Mouse (Mus musculus): ENCODE data around the gene Snx27. TPM values are rescaled to one million over a fixed set of nuclear protein-coding genes. Genes with fewer than 3 reads are reported as not detected.

Gene Snx27
- total RNA-seq, 1 experiment, result 33.1 TPM

GRCm38 (mm10) chr3:94459834-94460233 is 122.7 kb downstream of the Snx27 start:
- no peaks in the 10 kb centered on the region for H3K36me3 ChIP-seq (ENCODE audit: control insufficient read depth, insufficient read depth, low read length, poor library complexity, severe bottlenecking)
- H3K27ac ChIP-seq (ENCODE audit: insufficient read depth, low read depth, low read length, poor library complexity, severe bottlenecking), result no peak overlapping the region
- H3K9ac ChIP-seq (ENCODE audit: insufficient read depth, low read depth, low read length, poor library complexity, severe bottlenecking), result no peak overlapping the region
- no peaks in the 10 kb centered on the region for H3K9me3 ChIP-seq (ENCODE audit: control insufficient read depth, insufficient read depth, low read depth, low read length)
- peaks cover under 1 to 2% of the 10 kb centered on the region in 2 experiments; a peak in 1 of 4 replicates for H3K4me1 ChIP-seq (ENCODE audit: control insufficient read depth in 2 of 2, insufficient read depth in 2 of 2, low read length in 2 of 2, poor library complexity in 1 of 2)
- DNase-seq (ENCODE audit: low read depth, low spot score), result no peak
- in situ Hi-C loops (cut with MboI; ENCODE audit: low sequenced_read_pairs in 2 of 2, unreplicated experiment in 2 of 2), result no loop called here
- no peak for TF ChIP-seq ZC3H11A (IDR thresholded peaks at IDR 0.05; ENCODE audit: borderline replicate concordance, low read depth, low read length)
- TF ChIP-seq CHD2 (IDR thresholded peaks at IDR 0.05; ENCODE audit: low read depth, low read length), result no peak
- no peak for TF ChIP-seq ZNF384 (IDR thresholded peaks at IDR 0.05; ENCODE audit: low read depth, low read length)
- no peak overlapping the region for H3K4me3 ChIP-seq (ENCODE audit: insufficient read depth in 1 of 2, low read depth in 1 of 2, low read length in 2 of 2, poor library complexity in 1 of 2, severe bottlenecking in 1 of 2)

- DNase-seq (ENCODE audit: low read depth, low spot score), result no peak
- Histone ChIP-seq H3K9ac (ENCODE audit: insufficient read depth, low read depth, low read length, poor library complexity, severe bottlenecking) (no peak overlapping the region), H3K36me3 (ENCODE audit: control insufficient read depth, insufficient read depth, low read length, poor library complexity, severe bottlenecking) (no peaks in the 10 kb centered on the region), H3K9me3 (ENCODE audit: control insufficient read depth, insufficient read depth, low read depth, low read length) (no peaks in the 10 kb centered on the region), H3K4me1 (ENCODE audit: control insufficient read depth in 2 of 2, insufficient read depth in 2 of 2, low read length in 2 of 2, poor library complexity in 1 of 2) (no peaks in the 10 kb centered on the region), H3K27ac (ENCODE audit: insufficient read depth, low read depth, low read length, poor library complexity, severe bottlenecking) (no peak overlapping the region), H3K4me3 (ENCODE audit: insufficient read depth in 1 of 2, low read depth in 1 of 2, low read length in 2 of 2, poor library complexity in 1 of 2, severe bottlenecking in 1 of 2) (no peak overlapping the region)
- in situ Hi-C loops (cut with MboI; ENCODE audit: low sequenced_read_pairs in 2 of 2, unreplicated experiment in 2 of 2), result no loop called here
- TF ChIP-seq CHD2 (IDR thresholded peaks at IDR 0.05; ENCODE audit: low read depth, low read length) (no peak), ZNF384 (IDR thresholded peaks at IDR 0.05; ENCODE audit: low read depth, low read length) (no peak), ZC3H11A (IDR thresholded peaks at IDR 0.05; ENCODE audit: borderline replicate concordance, low read depth, low read length) (no peak), MAFK (IDR thresholded peaks at IDR 0.05; ENCODE audit: insufficient read depth, low read depth, low read length) (no peak), HCFC1 (IDR thresholded peaks at IDR 0.05; ENCODE audit: borderline replicate concordance, insufficient read depth, low read length) (no peak)
These were observed 125.5 kb downstream of the Snx27 start for GRCm38 (mm10) chr3:94457055-94457454.

- TF ChIP-seq CHD2 (IDR thresholded peaks at IDR 0.05; ENCODE audit: low read depth, low read length), result no peak
- peak; percentile 93 for TF ChIP-seq ZC3H11A (IDR thresholded peaks at IDR 0.05; ENCODE audit: borderline replicate concordance, low read depth, low read length)
- no peak for TF ChIP-seq ZNF384 (IDR thresholded peaks at IDR 0.05; ENCODE audit: low read depth, low read length)
- Histone ChIP-seq H3K9ac (ENCODE audit: insufficient read depth, low read depth, low read length, poor library complexity, severe bottlenecking) (peak overlapping the region; percentile 45; the same call in 1 of the 2 replicates), H3K27ac (ENCODE audit: insufficient read depth, low read depth, low read length, poor library complexity, severe bottlenecking) (no peak overlapping the region), H3K4me1 (ENCODE audit: control insufficient read depth in 2 of 2, insufficient read depth in 2 of 2, low read length in 2 of 2, poor library complexity in 1 of 2) (no peaks in the 10 kb centered on the region), H3K36me3 (ENCODE audit: control insufficient read depth, insufficient read depth, low read length, poor library complexity, severe bottlenecking) (no peaks in the 10 kb centered on the region), H3K4me3 (ENCODE audit: insufficient read depth in 1 of 2, low read depth in 1 of 2, low read length in 2 of 2, poor library complexity in 1 of 2, severe bottlenecking in 1 of 2) (peak overlapping the region in 1 of 2 experiments; percentile 40; a peak in 1 of 4 replicates), H3K9me3 (ENCODE audit: control insufficient read depth, insufficient read depth, low read depth, low read length) (no peaks in the 10 kb centered on the region)
- peak; percentile 95 for DNase-seq (ENCODE audit: low read depth, low spot score)
- in situ Hi-C loops (cut with MboI; ENCODE audit: low sequenced_read_pairs in 2 of 2, unreplicated experiment in 2 of 2), result no loop called here
These were observed 126.0 kb downstream of the Snx27 start for GRCm38 (mm10) chr3:94456529-94457000.

- Histone ChIP-seq H3K27ac (ENCODE audit: insufficient read depth, low read depth, low read length, poor library complexity, severe bottlenecking) (no peak overlapping the region), H3K9me3 (ENCODE audit: control insufficient read depth, insufficient read depth, low read depth, low read length) (no peaks in the 10 kb centered on the region), H3K9ac (ENCODE audit: insufficient read depth, low read depth, low read length, poor library complexity, severe bottlenecking) (no peak overlapping the region), H3K4me3 (ENCODE audit: insufficient read depth in 1 of 2, low read depth in 1 of 2, low read length in 2 of 2, poor library complexity in 1 of 2, severe bottlenecking in 1 of 2) (no peak overlapping the region), H3K36me3 (ENCODE audit: control insufficient read depth, insufficient read depth, low read length, poor library complexity, severe bottlenecking) (peaks cover 22% of the 10 kb centered on the region), H3K4me1 (ENCODE audit: control insufficient read depth in 2 of 2, insufficient read depth in 2 of 2, low read length in 2 of 2, poor library complexity in 1 of 2) (0 out of 4 replicates have a peak, but pooled peaks cover 0 to 1% of the 10 kb centered on the region in 2 experiments)
- TF ChIP-seq CHD2 (IDR thresholded peaks at IDR 0.05; ENCODE audit: low read depth, low read length), result no peak
- TF ChIP-seq MAFK (IDR thresholded peaks at IDR 0.05; ENCODE audit: insufficient read depth, low read depth, low read length), result no peak
- no peak for DNase-seq (ENCODE audit: low read depth, low spot score)
- in situ Hi-C loops (cut with MboI; ENCODE audit: low sequenced_read_pairs in 2 of 2, unreplicated experiment in 2 of 2), result no loop called here
These were observed 133.1 kb downstream of the Snx27 start for GRCm38 (mm10) chr3:94449377-94449776.

Other genes with a start within 250 kb of the Snx27 start
- 0.36 and 0.53 TPM in 2 replicates for gene Them5, start 240.6 kb downstream of the Snx27 start, total RNA-seq (2012; rRNA removed)
- not detected in 2 replicates for gene C2cd4d, start 220.3 kb downstream of the Snx27 start, total RNA-seq (2012; rRNA removed)
- gene Rorc, start 209.9 kb downstream of the Snx27 start, total RNA-seq (2012; rRNA removed), result 0.21 TPM in 1 of 2 replicates, not detected in the other
- gene Lingo4, start 184.2 kb downstream of the Snx27 start, total RNA-seq (2012; rRNA removed), result not detected in 2 replicates
- 3.2 and 3.4 TPM in 2 replicates for gene Tdrkh, start 169.4 kb downstream of the Snx27 start, total RNA-seq (2012; rRNA removed)
- 39.0 and 53.0 TPM in 2 replicates for gene Mrpl9, start 139.4 kb downstream of the Snx27 start, total RNA-seq (2012; rRNA removed)
- gene Oaz3, start 138.8 kb downstream of the Snx27 start, total RNA-seq (2012; rRNA removed), result 0.36 and 0.48 TPM in 2 replicates
- gene Celf3, start 104.4 kb downstream of the Snx27 start, total RNA-seq (2012; rRNA removed), result 0.27 and 0.42 TPM in 2 replicates
- not detected in 2 replicates for gene Riiad1, start 102.4 kb downstream of the Snx27 start, total RNA-seq (2012; rRNA removed)
- not detected in 2 replicates for gene Gm10972, start 60.4 kb upstream of the Snx27 start, total RNA-seq (2012; rRNA removed)
- gene Tuft1, start 76.2 kb upstream of the Snx27 start, total RNA-seq (2012; rRNA removed), result 6.7 and 7.5 TPM in 2 replicates
- not detected in 2 replicates for gene Selenbp2, start 110.8 kb upstream of the Snx27 start, total RNA-seq (2012; rRNA removed)
- gene Cgn, start 203.8 kb upstream of the Snx27 start, total RNA-seq (2012; rRNA removed), result 28.8 and 47.1 TPM in 2 replicates

Measured in ES-E14 (cell line).